Mouse (Mus musculus): Measurements from ENCODE around the gene Ccdc177.

DNA sequence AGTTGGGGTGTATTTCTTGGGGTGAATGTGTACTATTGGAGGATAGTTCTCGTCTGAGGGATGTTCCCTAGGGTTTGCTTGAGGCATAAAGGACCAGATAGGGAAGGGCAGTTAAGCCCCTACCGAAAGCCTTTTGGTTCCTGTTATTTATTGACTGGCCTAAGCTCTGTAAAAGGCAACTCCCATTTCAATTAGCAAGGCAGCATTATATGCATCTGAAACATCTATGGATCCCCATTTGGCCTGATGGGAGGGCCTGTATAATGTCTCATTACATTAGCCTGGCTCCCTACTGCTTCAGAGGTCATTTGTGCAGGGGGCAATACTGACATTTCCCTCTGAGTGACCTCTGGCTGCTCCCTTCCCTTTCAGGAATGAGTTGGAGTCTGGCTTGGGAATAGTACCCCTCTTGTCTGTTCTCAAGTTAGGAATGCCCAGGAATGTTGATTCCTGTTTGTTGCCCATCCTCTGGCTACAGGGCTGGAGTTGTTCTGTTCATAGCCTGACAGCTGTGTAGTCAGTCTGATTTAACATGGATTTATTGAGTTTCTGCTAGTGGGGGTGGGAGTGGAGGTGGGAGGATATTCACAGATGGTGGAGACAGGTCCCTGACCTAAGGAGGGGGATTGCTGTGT lies 47.1 kb upstream of the Ccdc177 start:
- TF ChIP-seq CTCF (IDR thresholded peaks at IDR 0.05; ENCODE audit: low read depth) (no peak), EP300 (IDR thresholded peaks at IDR 0.05; ENCODE audit: low read depth) (no peak)
